Mouse (Mus musculus) heart, adult 2 months (tissue): ENCODE measurements at regions not wholly inside any gene's neighbourhood (a gene's known extent, or its start where the extent isn't known, plus 50 kb on each side); places are given as distances from the start of the nearest gene placed in this dataset.
A peak's percentile ranks its signal among the peaks of the same experiment; 100 is the strongest.

Experiments
- DNase-seq, 2 experiments: peaks; one replicate each; pipeline ENCODE4 v3.0.0; 2021
- H3K27ac ChIP-seq: fragments of 200-600 bp; 2 replicates; pipeline ENCODE4 v1.8.1; 2022
- H3K27me3 ChIP-seq: fragments of 200-500 bp; 2 replicates; pipeline ENCODE4 v1.6.1; 2012; ENCODE audit warnings: mild to moderate bottlenecking, low read length, inconsistent platforms, mixed read lengths; ENCODE audit not compliant: control insufficient read depth, insufficient read depth
- H3K36me3 ChIP-seq: fragments of 200-500 bp; 2 replicates; pipeline ENCODE4 v1.6.1; 2012; ENCODE audit warnings: low read length, inconsistent platforms; ENCODE audit not compliant: control insufficient read depth, insufficient read depth
- H3K4me1 ChIP-seq: fragments of 200-500 bp; 2 replicates; pipeline ENCODE4 v1.6.1; 2011; ENCODE audit warnings: low read length; ENCODE audit not compliant: control insufficient read depth, insufficient read depth
- H3K4me3 ChIP-seq: fragments of 200-600 bp; 2 replicates; pipeline ENCODE4 v1.8.1; 2022
- H3K79me2 ChIP-seq: fragments of 200-500 bp; replicated peaks from 2 replicates; pipeline ENCODE4 v1.6.1; 2012; ENCODE audit warnings: mild to moderate bottlenecking, inconsistent platforms, low read length, moderate library complexity, mixed read lengths; ENCODE audit not compliant: control insufficient read depth, insufficient read depth
- H3K9ac ChIP-seq: fragments of 200-500 bp; 2 replicates; pipeline ENCODE4 v1.6.1; 2012; ENCODE audit warnings: low read depth, mild to moderate bottlenecking, control low read depth, inconsistent platforms, low read length, mixed read lengths
- CTCF ChIP-seq: fragments of 200-600 bp; IDR thresholded peaks from 2 replicates; pipeline ENCODE4 v1.8.1; 2022; ENCODE audit warnings: antibody characterized with exemption, mild to moderate bottlenecking, moderate library complexity
- EP300 ChIP-seq: fragments of 200-500 bp; IDR thresholded peaks from 2 replicates; pipeline ENCODE4 v1.6.1; 2011; ENCODE audit warnings: low read depth, low read length, control low read depth; ENCODE audit not compliant: insufficient read depth
- POLR2A ChIP-seq: fragments of 200-500 bp; IDR thresholded peaks from 2 replicates; pipeline ENCODE4 v1.6.1; 2011; ENCODE audit warnings: mild to moderate bottlenecking, low read depth, low read length, control low read depth; ENCODE audit not compliant: insufficient read depth
- WGBS: fragments of 180-500 bp; shearing (Covaris S2); methylation state at CpG from one replicate; pipeline ENCODE4 v1.1.7; 2018; 5-methylcytosine and 5-hydroxymethylcytosine counted together
- intact Hi-C: fragments of 180-260 bp; cut with DNase I; formaldehyde crosslinking; loops from one replicate; pipeline ENCODE4 v1.15.1; 2025

- intact Hi-C loops, result no loop called here
Measured at GRCm38 (mm10) chr3:63556741-63557140, 73.1 kb upstream of the Gm34302 start.

GRCm38 (mm10) chr3:63554872-63555271, 71.2 kb upstream of the Gm34302 start:
- peak; percentile 79 for TF ChIP-seq CTCF
- TF ChIP-seq EP300, result no peak
- TF ChIP-seq POLR2A, result no peak
- Histone ChIP-seq H3K36me3 (no peaks in the 10 kb centered on the region), H3K4me3 (no peak overlapping the region), H3K27me3 (no peaks in the 10 kb centered on the region), H3K79me2 (no peaks in the 10 kb centered on the region), H3K27ac (no peak overlapping the region), H3K4me1 (no peaks in the 10 kb centered on the region), H3K9ac (no peak overlapping the region)
- 8% methylated on average over 9 of the region's 9 CpGs for WGBS
- intact Hi-C loops, result loop anchor here (1.0 to 2.0 kb wide), 2 partner anchors 313 to 374 kb away; partner anchors contain the start of gene E130311K13Rik
- no peak for DNase-seq

More at GRCm38 (mm10) chr3:63556741-63557140, 73.1 kb upstream of the Gm34302 start:
- no peak overlapping the region for H3K4me3 ChIP-seq
- H3K9ac ChIP-seq, result no peak overlapping the region
- no peak for DNase-seq
- TF ChIP-seq POLR2A (no peak), CTCF (no peak), EP300 (no peak)
- H3K4me1 ChIP-seq, result no peaks in the 10 kb centered on the region
- H3K36me3 ChIP-seq, result no peaks in the 10 kb centered on the region
- no peak overlapping the region for H3K27ac ChIP-seq
- H3K79me2 ChIP-seq, result no peaks in the 10 kb centered on the region
- H3K27me3 ChIP-seq, result no peaks in the 10 kb centered on the region
- 86% methylated on average over 1 of the region's 1 CpGs for WGBS

- intact Hi-C loops, result no loop called here
- no peaks in the 10 kb centered on the region for H3K27me3 ChIP-seq
- no peaks in the 10 kb centered on the region for H3K36me3 ChIP-seq
- no peak for DNase-seq
- H3K27ac ChIP-seq, result no peak overlapping the region
- H3K79me2 ChIP-seq, result no peaks in the 10 kb centered on the region
- H3K4me1 ChIP-seq, result no peaks in the 10 kb centered on the region
- H3K9ac ChIP-seq, result no peak overlapping the region
- WGBS, result 65% methylated on average over 2 of the region's 2 CpGs
- H3K4me3 ChIP-seq, result no peak overlapping the region
- TF ChIP-seq EP300 (no peak), POLR2A (no peak), CTCF (no peak)
Measured at GRCm38 (mm10) chr3:63553426-63553825, 69.7 kb upstream of the Gm34302 start.

DNA sequence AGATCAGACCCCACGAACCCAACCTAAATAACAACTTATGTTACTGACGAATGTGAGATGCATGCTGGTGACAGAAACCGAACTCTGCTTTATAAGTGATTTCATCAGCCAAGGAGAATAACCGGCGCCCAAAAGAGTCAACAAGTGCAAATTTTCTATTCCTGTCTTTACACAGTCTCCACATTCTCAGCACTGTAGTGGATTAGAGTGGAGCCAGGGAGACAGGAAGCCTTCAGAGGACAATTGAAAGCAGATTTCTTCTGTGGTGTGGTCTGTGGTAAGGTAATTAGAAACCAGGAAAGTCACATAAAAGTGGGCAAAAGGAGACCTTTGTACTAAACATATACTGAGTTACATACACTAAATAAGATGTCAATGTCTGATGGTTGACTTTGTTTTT, 68.0 kb upstream of the Gm34302 start:
- Histone ChIP-seq H3K4me1 (no peaks in the 10 kb centered on the region), H3K79me2 (no peaks in the 10 kb centered on the region), H3K36me3 (no peaks in the 10 kb centered on the region), H3K27me3 (no peaks in the 10 kb centered on the region), H3K4me3 (no peak overlapping the region), H3K9ac (no peak overlapping the region), H3K27ac (no peak overlapping the region)
- TF ChIP-seq EP300, result no peak
- TF ChIP-seq POLR2A, result no peak
- TF ChIP-seq CTCF, result no peak
- intact Hi-C loops, result no loop called here
- no peak for DNase-seq
- 59% methylated on average over 5 of the region's 5 CpGs for WGBS

DNA sequence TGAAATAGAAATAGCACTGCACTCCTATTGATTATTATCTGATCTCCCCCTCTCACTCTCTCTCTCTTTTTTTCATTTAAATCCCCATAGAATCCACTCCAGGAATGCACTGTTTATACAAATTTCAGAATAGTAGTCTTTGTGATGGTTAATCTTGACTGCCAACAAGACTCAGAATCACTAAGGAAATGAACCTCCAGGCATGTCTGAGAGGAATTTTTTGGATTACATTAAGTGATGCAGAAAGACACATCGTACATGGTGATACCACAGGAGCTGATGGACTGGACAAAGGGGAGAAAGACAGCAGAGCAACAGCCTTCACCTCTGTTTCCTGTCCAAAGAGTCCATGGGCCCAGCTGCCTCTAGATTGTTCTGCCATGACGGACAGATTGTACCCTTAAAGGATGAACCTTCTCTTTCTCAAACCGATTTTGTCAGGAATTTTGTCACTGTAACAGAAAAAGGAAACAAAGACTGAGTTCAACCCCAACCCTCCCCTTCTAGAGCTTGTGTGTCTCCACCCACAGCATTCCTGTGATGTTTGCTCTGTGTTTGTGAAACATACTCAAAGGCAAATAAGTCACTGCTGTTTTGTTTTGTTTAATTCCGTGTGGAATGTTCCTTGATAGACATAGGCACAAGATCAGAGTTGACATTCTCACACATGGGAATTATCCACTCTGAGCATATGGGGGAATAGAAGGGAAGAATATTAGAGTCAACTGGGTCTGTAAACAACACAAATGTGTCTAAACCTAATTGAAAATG, 59.1 kb upstream of the Gm34302 start:
- Histone ChIP-seq H3K27ac (no peak overlapping the region), H3K79me2 (no peaks in the 10 kb centered on the region), H3K27me3 (no peaks in the 10 kb centered on the region), H3K4me3 (no peak overlapping the region), H3K36me3 (no peaks in the 10 kb centered on the region), H3K4me1 (no peaks in the 10 kb centered on the region), H3K9ac (no peak overlapping the region)
- intact Hi-C loops, result no loop called here
- DNase-seq, result no peak
- no peak for TF ChIP-seq EP300
- TF ChIP-seq POLR2A, result no peak
- TF ChIP-seq CTCF, result no peak
- WGBS, result 55% methylated on average over 4 of the region's 4 CpGs

DNA sequence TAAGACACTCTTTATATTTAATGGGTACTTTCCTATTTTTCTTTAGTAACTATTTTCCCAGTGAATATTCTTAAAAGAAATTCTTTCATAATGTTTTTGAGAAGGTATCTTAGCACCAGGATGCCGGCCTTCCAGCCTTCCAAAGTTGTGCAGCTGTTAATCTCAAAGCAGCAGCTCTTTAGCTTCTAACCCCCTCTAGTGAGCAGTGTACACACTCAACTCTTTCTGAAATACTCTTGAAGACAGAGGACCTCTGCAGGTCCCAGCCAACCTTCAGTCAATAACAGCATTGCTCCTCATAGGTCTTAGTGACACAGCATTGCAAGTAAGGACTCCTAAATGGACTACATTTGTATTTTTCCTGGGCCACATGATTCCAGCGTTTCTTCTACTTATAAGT, 55.2 kb upstream of the Gm34302 start:
- Histone ChIP-seq H3K27ac (no peak overlapping the region), H3K4me1 (no peaks in the 10 kb centered on the region), H3K79me2 (no peaks in the 10 kb centered on the region), H3K4me3 (no peak overlapping the region), H3K27me3 (no peaks in the 10 kb centered on the region), H3K36me3 (no peaks in the 10 kb centered on the region), H3K9ac (no peak overlapping the region)
- 58% methylated on average over 2 of the region's 2 CpGs for WGBS
- TF ChIP-seq CTCF, result peak; percentile 62
- no peak for TF ChIP-seq POLR2A
- intact Hi-C loops, result loop anchor here (5.0 to 10.0 kb wide), 3 partner anchors 174 to 614 kb away; no protein-coding TSS in a partner anchor
- no peak for DNase-seq
